Mouse (Mus musculus) lung, adult 2 months (tissue): ENCODE measurements at regions not wholly inside any gene's neighbourhood (a gene's known extent, or its start where the extent isn't known, plus 50 kb on each side); places are given as distances from the start of the nearest gene placed in this dataset.

Source experiments
- CTCF ChIP-seq: fragments of 200-500 bp; IDR thresholded peaks from 2 replicates; pipeline ENCODE4 v1.5.1; 2011; ENCODE audit warnings: mild to moderate bottlenecking, low read length, control low read depth; ENCODE audit not compliant: insufficient read depth
- POLR2A ChIP-seq: fragments of 200-500 bp; IDR thresholded peaks from 2 replicates; pipeline ENCODE4 v1.6.1; 2011; ENCODE audit warnings: low read depth, mild to moderate bottlenecking, control low read depth, low read length, borderline replicate concordance; ENCODE audit errors: extremely low read depth

DNA sequence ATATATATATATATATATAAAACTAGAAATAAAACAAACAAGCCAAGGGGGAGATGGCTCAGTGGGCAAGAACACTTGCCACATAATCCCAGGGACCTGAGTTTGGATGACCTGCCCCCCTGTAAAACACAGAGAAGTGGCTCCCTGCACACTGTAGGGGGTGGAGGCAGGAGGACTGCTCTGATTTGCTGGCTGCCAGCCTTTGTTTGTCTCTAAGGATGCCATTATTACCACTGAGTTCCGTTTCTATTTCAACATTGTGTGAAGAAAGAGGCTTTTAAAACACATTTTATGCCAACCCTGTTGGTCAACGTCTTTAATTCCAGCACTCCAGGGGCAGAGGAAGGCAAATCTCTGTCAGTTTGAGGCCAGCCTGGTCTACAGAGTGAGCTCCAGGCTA lies 82.2 kb upstream of the Errfi1 start:
- no peak for TF ChIP-seq CTCF
- no peak for TF ChIP-seq POLR2A
